Mouse (Mus musculus) lung, embryonic 16.5 days (tissue): ENCODE data around the gene Atg7. TPM values are rescaled to one million over a fixed set of nuclear protein-coding genes. Genes with fewer than 3 reads are reported as not detected.

Experiments
- ATAC-seq: fragments of 200-750 bp; cut with Nextera tagmentation; 2 replicates; pipeline ENCODE4 v1.8.0; 2017; ENCODE audit warnings: low read depth, mild to moderate bottlenecking, moderate library complexity
- H3K27ac ChIP-seq: fragments of 300-500 bp; sonication (generic); 2 replicates; pipeline ENCODE4 v1.5.1; 2014; ENCODE audit warnings: mild to moderate bottlenecking, control low read depth, low read length
- H3K27me3 ChIP-seq: fragments of 300-500 bp; sonication (generic); 2 replicates; pipeline ENCODE4 v1.6.1; 2014; ENCODE audit warnings: low read depth, low read length, mixed read lengths; ENCODE audit not compliant: control insufficient read depth, insufficient read depth
- H3K36me3 ChIP-seq: fragments of 300-500 bp; sonication (generic); 2 replicates; pipeline ENCODE4 v1.6.1; 2014; ENCODE audit warnings: low read length; ENCODE audit not compliant: control insufficient read depth, insufficient read depth
- H3K4me1 ChIP-seq: fragments of 300-500 bp; sonication (generic); replicated peaks from 2 replicates; pipeline ENCODE4 v1.6.1; 2014; ENCODE audit warnings: low read length, mixed read lengths; ENCODE audit not compliant: control insufficient read depth, insufficient read depth
- H3K4me2 ChIP-seq: fragments of 300-500 bp; sonication (generic); 2 replicates; pipeline ENCODE4 v1.6.1; 2014; ENCODE audit warnings: low read depth, low read length, control low read depth
- H3K4me3 ChIP-seq: fragments of 300-500 bp; sonication (generic); 2 replicates; pipeline ENCODE4 v1.5.1; 2014; ENCODE audit warnings: mild to moderate bottlenecking, low read length, control low read depth
- H3K9ac ChIP-seq: fragments of 300-500 bp; sonication (generic); 2 replicates; pipeline ENCODE4 v1.6.1; 2014; ENCODE audit warnings: low read length, control low read depth
- H3K9me3 ChIP-seq: fragments of 300-500 bp; sonication (generic); 2 replicates; pipeline ENCODE4 v1.6.1; 2016; ENCODE audit warnings: low read length; ENCODE audit not compliant: control insufficient read depth
- WGBS: fragments of 180-500 bp; shearing (Covaris S2); extraction: QIAGEN DNeasy Blood & Tissue Kit; methylation state at CpG from one replicate; pipeline ENCODE4 v1.1.7; 2014; 5-methylcytosine and 5-hydroxymethylcytosine counted together
- polyA plus RNA-seq: library from polyadenylated mRNA; unstranded; fragments of >200 nt; fragmentation: Nextera tagmentation; extraction: Ambion mirVana; gene quantifications from 2 replicates; pipeline ENCODE4 v1.2.1, GENCODE M21; 2015

The Atg7 gene
- polyA plus RNA-seq, 1 experiment from 2014 or later = 24.9 TPM

DNA sequence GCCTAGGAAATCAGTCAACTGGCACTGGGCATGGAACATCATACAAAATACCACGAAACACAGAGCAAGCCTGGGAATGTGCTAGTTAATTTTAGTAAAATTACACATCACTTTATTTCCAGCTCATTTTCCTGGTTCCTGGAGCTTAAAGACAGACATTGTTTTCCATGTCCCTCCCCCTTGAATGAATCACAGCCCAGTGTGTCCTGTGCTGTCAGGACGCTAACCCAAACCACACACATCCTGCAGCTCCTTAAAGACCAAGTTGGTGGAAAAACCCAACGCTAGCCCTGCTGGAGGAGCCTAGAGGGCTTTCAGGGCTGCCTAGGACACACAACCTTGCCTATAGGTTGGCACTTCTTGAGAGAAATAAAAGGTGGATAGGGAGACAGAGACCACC lies 223.2 kb downstream of the Atg7 start:
- Histone ChIP-seq H3K27ac (peak overlapping the region; percentile 43), H3K9me3 (no peaks in the 10 kb centered on the region), H3K27me3 (no peaks in the 10 kb centered on the region), H3K9ac (no peak overlapping the region), H3K4me3 (no peak overlapping the region), H3K36me3 (peaks cover 17% of the 10 kb centered on the region), H3K4me2 (no peak overlapping the region), H3K4me1 (peaks cover 32% of the 10 kb centered on the region)
- 56% methylated on average over 3 of the region's 3 CpGs for WGBS
- ATAC-seq = no peak

- ATAC-seq = no peak
Measured at GRCm38 (mm10) chr6:114866619-114867018, 223.7 kb downstream of the Atg7 start.

GRCm38 (mm10) chr6:114868656-114869055 lies 225.8 kb downstream of the Atg7 start:
- H3K27ac ChIP-seq = no peak overlapping the region
- WGBS = 80% methylated on average over 7 of the region's 7 CpGs
- no peaks in the 10 kb centered on the region for H3K9me3 ChIP-seq
- H3K4me3 ChIP-seq = no peak overlapping the region
- no peak overlapping the region for H3K9ac ChIP-seq
- H3K4me2 ChIP-seq = no peak overlapping the region
- H3K27me3 ChIP-seq = no peaks in the 10 kb centered on the region
- ATAC-seq = 0 out of 2 replicates have a peak, but pooled peaks have one; percentile 8
- peaks cover 2% of the 10 kb centered on the region for H3K36me3 ChIP-seq
- H3K4me1 ChIP-seq = peaks cover 39% of the 10 kb centered on the region

More at GRCm38 (mm10) chr6:114866619-114867018, 223.7 kb downstream of the Atg7 start:
- Histone ChIP-seq H3K4me2 (no peak overlapping the region), H3K27me3 (no peaks in the 10 kb centered on the region), H3K4me1 (peaks cover 27% of the 10 kb centered on the region), H3K4me3 (no peak overlapping the region), H3K36me3 (peaks cover 12% of the 10 kb centered on the region), H3K9me3 (no peaks in the 10 kb centered on the region), H3K9ac (no peak overlapping the region), H3K27ac (no peak overlapping the region; the same call in 1 of the 2 replicates)
- 68% methylated on average over 4 of the region's 4 CpGs for WGBS

DNA sequence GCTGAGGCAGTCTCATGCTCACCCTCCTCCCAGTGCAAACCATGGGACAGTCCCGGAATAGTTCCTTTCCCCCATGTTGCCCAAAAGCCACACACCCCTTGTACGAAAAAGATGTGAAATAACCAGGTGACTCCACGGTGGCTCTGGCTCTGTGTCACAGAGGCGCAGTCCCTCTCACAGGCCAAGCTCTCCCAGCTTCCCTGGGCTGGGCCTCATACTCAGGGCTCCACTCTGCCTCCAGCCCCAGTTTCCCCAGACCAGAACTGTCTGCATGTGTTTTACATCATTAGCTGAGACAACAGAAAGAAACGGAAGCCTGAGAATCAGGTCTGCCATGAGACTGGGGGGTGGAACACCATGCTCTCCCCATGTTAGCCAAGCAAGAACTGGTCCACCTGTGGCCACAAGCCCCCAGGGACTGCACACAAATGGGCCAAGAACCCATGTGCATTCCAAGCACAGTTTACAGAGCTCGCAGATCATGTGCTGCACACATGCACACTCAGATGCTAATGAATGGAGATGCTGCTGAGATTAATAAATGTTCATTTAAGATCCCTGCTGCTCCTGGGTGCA lies 226.7 kb downstream of the Atg7 start:
- no peaks in the 10 kb centered on the region for H3K9me3 ChIP-seq
- H3K9ac ChIP-seq = no peak overlapping the region
- no peak overlapping the region for H3K27ac ChIP-seq
- WGBS = 66% methylated on average over 6 of the region's 6 CpGs
- no peak overlapping the region for H3K4me2 ChIP-seq
- H3K27me3 ChIP-seq = no peaks in the 10 kb centered on the region
- H3K36me3 ChIP-seq = no peaks in the 10 kb centered on the region
- no peak for ATAC-seq
- no peak overlapping the region for H3K4me3 ChIP-seq
- H3K4me1 ChIP-seq = peaks cover 45% of the 10 kb centered on the region

DNA sequence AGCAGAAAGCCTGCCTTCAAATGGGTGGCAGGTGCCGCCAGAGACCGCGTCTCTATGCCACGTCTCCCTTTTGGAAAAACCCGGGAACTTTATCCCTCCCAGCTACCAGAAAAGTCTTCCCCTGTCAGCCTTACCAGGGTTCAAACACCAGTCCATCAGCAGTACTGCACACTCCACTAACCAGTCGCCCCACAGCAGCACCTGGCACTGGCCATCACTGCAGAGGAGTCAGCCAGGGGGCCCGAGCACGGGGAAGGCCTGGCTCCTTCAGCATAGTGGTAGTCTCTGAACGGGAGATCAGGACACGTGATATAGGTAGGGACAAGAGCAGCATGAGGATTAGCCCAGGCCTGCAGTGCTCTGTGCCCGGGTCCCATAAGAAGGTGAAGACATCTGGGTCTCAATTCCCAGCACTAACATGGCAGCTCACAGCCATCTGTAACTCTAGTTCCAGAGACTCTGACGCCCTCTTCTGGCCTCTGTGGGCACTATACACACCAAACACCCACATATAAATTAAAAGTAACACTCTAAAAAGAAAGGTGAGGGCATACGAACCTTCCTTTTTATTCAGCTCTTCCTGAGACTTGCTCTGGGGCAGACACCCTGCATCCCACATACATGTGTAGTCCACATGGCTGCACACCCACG lies 228.2 kb downstream of the Atg7 start:
- H3K27ac ChIP-seq = no peak overlapping the region
- H3K9me3 ChIP-seq = no peaks in the 10 kb centered on the region
- no peaks in the 10 kb centered on the region for H3K27me3 ChIP-seq
- no peak for ATAC-seq
- H3K4me2 ChIP-seq = no peak overlapping the region
- no peak overlapping the region for H3K9ac ChIP-seq
- 79% methylated on average over 14 of the region's 14 CpGs for WGBS
- H3K4me3 ChIP-seq = no peak overlapping the region
- H3K36me3 ChIP-seq = no peaks in the 10 kb centered on the region
- peaks cover 54% of the 10 kb centered on the region for H3K4me1 ChIP-seq

DNA sequence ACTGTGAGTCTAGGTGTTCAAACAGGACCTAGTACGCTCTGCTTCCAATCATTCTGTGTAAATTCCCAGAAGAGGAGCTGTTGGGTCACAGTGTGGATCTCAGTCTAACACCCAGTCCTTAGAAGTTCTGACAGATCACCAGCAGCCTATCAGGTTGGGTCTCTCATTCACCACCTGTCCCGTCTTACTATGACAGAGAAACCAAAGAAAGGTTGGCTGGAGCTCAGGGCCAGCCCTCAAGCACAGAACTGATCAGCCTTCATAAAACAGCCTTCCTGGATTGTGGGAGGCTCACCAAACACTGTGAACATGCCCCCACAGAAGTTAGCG lies 230.9 kb downstream of the Atg7 start:
- no peaks in the 10 kb centered on the region for H3K9me3 ChIP-seq
- H3K4me1 ChIP-seq = peaks cover 71% of the 10 kb centered on the region
- no peaks in the 10 kb centered on the region for H3K27me3 ChIP-seq
- 56% methylated on average over 3 of the region's 3 CpGs for whole genome bisulfite sequencing
- H3K36me3 ChIP-seq = no peaks in the 10 kb centered on the region
- peak overlapping the region; percentile 100 for H3K27ac ChIP-seq
- H3K4me3 ChIP-seq = peak overlapping the region; percentile 57
- ATAC-seq = no peak
- H3K9ac ChIP-seq = peak overlapping the region; percentile 77
- peak overlapping the region; percentile 89 for H3K4me2 ChIP-seq

- WGBS = 9% methylated on average over 19 of the region's 19 CpGs
- no peaks in the 10 kb centered on the region for H3K9me3 ChIP-seq
- H3K4me3 ChIP-seq = peak overlapping the region; percentile 57
- H3K9ac ChIP-seq = peak overlapping the region; percentile 77
- peak overlapping the region; percentile 89 for H3K4me2 ChIP-seq
- peaks cover 76% of the 10 kb centered on the region for H3K4me1 ChIP-seq
- H3K27me3 ChIP-seq = no peaks in the 10 kb centered on the region
- no peaks in the 10 kb centered on the region for H3K36me3 ChIP-seq
- peak overlapping the region; percentile 100 for H3K27ac ChIP-seq
- ATAC-seq = peak; percentile 20
Measured at GRCm38 (mm10) chr6:114874138-114874928, 231.4 kb downstream of the Atg7 start.

GRCm38 (mm10) chr6:114875018-114875558 lies 232.2 kb downstream of the Atg7 start:
- WGBS = under 1% methylated on average over 18 of the region's 18 CpGs
- H3K9ac ChIP-seq = peak overlapping the region; percentile 77

GRCm38 (mm10) chr6:114876033-114876432 lies 233.1 kb downstream of the Atg7 start:
- no peak overlapping the region for H3K4me3 ChIP-seq
- H3K4me1 ChIP-seq = peaks cover 82% of the 10 kb centered on the region
- no peak for ATAC-seq
- no peaks in the 10 kb centered on the region for H3K27me3 ChIP-seq
- H3K27ac ChIP-seq = peak overlapping the region; percentile 100
- peak overlapping the region; percentile 77 for H3K9ac ChIP-seq
- H3K36me3 ChIP-seq = peaks cover 4% of the 10 kb centered on the region; the same call in 1 of the 2 replicates
- no peaks in the 10 kb centered on the region for H3K9me3 ChIP-seq
- H3K4me2 ChIP-seq = peak overlapping the region; percentile 89
- 5% methylated on average over 4 of the region's 4 CpGs for WGBS

More at GRCm38 (mm10) chr6:114875018-114875558, 232.2 kb downstream of the Atg7 start:
- Histone ChIP-seq H3K9me3 (no peaks in the 10 kb centered on the region), H3K4me2 (peak overlapping the region; percentile 89), H3K27ac (peak overlapping the region; percentile 100), H3K4me3 (peak overlapping the region; percentile 57), H3K4me1 (peaks cover 77% of the 10 kb centered on the region), H3K27me3 (no peaks in the 10 kb centered on the region), H3K36me3 (no peaks in the 10 kb centered on the region)
- ATAC-seq = peak; percentile 91
